Mouse (Mus musculus): ENCODE measurements around the gene Spata13.

- TF ChIP-seq POLR2A (IDR thresholded peaks at IDR 0.05; ENCODE audit: low read depth, low read length) (no peak), CTCF (IDR thresholded peaks at IDR 0.05; ENCODE audit: extremely low read depth, insufficient read length, insufficient replicate concordance, low read depth, low read length) (no peak)
Observed at GRCm38 (mm10) chr14:60670191-60670590, 36.4 kb downstream of the Spata13 start.
